Mouse (Mus musculus): ENCODE results near the gene Adar.

Gene Adar

GRCm38 (mm10) chr3:89714359-89715206 is at the start of gene Adar:
Adar (plus strand) TSS chr3:89715022.
- DNase-seq (ENCODE audit: low spot score in 2 of 2), result peak; percentile 42 to 73

GRCm38 (mm10) chr3:89667131-89667530 is 47.7 kb upstream of the Adar start:
- DNase-seq (ENCODE audit: low spot score in 2 of 2), result no peak

DNA sequence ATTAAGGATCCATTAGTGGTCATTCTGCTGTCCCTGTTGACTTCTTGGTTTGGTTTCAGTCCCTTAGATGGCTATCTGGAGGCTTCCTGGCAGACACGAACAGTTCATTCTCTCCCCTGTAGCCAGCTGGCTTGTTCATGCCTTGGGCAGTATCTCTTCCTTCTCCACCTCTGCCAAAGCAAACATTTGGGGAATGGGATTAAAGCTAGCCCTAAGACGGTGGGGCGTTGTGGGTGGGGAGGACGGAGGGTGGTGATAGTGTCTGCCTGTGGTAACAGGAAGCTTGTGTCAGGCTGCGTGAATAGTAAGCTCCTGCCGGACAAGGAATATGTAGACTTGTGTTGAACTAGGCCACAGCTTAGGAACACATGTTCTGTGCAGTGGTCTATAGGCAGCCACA is 43.5 kb upstream of the Adar start:
- DNase-seq (ENCODE audit: low spot score in 2 of 2), result no peak

GRCm38 (mm10) chr3:89672573-89673317 is 42.1 kb upstream of the Adar start:
- no peak for DNase-seq (ENCODE audit: low spot score in 2 of 2)

DNA sequence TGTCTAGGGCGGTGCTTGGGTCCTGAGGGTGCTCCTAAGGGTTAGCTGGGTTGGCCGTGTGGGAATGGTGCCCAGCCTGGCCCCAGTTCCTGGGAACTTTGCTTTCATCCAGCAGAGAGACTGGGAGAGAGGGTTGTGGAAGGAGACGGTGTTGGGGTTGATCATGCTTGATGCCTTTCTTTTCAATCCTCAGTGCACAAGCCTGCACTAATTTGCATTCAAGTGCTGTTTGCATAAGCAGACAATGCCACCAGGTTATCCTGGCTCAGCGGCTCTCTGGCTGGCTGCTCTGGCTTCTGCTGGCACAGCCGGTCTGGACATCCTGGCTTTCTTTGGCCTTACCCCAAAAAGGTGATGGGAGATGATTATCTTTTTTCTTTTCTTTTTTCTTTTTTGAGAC is 37.2 kb upstream of the Adar start:
- DNase-seq (ENCODE audit: low spot score in 2 of 2), result no peak

DNA sequence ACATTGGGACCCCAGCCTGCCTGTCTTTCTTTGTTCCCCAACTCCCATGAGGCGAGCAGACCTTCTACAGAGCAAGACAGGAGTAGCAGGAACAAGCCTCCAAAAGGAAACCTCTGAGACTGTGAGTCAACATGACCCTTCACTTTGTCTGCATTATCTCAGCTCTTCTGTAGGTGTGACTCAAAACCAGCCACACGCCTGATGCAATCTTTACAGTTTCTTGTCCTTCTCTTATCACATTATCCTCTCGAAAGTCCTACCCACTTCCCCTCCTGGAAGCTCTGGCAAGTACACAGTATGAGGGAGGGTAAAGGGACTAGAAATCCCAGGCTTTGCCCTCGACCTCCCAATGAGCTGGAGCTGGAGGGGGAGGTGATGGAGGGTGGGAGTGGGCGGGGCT is 28.8 kb upstream of the Adar start:
- no peak for DNase-seq (ENCODE audit: low spot score in 2 of 2)

- peak in 1 of 2 experiments; percentile 48 for DNase-seq (ENCODE audit: low spot score in 2 of 2)
Observed at GRCm38 (mm10) chr3:89688694-89689581, 25.9 kb upstream of the Adar start.

DNA sequence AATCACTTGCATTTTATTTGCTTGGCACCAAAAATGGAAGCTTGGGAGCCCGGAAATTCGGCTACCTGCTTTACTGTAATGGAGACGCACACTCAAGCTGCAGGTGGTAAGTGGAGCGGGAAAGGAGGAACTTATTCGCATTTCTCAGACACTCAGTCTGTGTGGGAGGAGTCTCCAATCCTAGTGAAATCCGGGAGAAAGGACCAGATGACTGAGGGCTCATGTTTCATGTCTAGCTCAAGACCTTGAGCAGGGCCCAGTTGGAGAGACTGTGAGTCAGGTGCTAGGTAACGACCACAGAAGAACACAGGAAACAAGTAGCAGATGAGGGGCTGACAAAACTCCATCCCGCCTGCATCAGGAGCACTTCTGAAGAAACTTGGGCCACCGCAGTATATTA is 23.0 kb upstream of the Adar start:
- no peak for DNase-seq (ENCODE audit: low spot score in 2 of 2)

- no peak for DNase-seq (ENCODE audit: low spot score in 2 of 2)
Observed at GRCm38 (mm10) chr3:89696152-89696821, 18.5 kb upstream of the Adar start.

DNA sequence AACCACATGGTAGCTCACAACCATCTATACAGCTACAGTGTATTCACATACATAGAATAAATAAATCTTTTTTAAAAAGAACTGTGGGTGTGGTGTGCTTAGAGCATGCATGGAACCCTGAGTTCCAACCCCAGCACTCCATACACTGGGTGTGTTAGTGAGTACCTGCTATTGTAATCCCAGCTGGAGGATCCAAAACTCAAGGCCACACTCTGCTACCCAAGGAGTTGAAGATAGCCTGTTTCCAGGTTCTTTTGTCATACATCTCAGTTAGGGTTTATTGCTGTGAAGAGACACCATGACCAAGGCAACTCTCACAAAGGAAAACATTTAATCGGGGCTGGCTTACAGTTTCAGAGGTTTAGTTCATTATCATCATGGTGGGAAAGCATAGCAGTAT is 15.9 kb upstream of the Adar start:
- DNase-seq (ENCODE audit: low spot score in 2 of 2), result no peak

DNA sequence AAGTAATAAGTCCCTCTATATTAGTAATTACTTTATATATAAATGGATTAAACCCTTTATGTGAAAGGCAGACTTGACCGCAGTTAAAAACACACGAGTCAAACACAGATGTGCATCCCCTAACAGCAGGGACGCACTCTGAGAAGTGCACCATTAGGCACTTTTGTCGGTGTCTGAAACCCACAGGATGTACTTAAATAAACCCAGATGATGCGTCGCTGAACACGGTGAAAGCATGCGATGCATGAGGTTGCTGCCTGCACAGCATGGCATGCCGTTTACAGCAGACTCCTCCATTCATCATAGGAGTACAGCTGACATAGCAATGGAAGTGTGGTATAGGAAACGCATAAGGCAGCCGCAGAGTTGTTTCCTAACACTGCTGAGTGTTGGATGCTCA is 14.4 kb upstream of the Adar start:
- no peak for DNase-seq (ENCODE audit: low spot score in 2 of 2)

- no peak for DNase-seq (ENCODE audit: low spot score in 2 of 2)
Observed at GRCm38 (mm10) chr3:89703596-89703995, 11.2 kb upstream of the Adar start.

DNA sequence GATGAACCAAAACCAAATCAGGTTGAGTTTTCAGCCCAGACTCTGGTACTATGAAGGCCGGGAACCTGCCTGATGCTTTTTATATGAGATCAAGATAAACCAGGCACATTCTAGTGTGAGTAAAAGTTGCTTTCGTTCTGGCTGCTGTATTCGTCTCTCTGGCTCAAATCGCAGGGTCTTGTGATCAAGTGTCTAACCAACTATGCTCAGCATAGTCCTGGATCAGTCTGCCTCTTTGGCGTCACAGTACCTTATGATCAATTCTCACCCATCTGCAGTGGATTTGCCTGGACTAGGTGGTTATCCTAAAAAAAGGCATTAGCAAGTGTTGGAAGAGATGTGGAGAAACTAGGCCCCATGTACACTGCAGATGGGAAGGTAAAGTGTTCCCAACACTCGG is 10.8 kb upstream of the Adar start:
- DNase-seq (ENCODE audit: low spot score in 2 of 2), result no peak

DNA sequence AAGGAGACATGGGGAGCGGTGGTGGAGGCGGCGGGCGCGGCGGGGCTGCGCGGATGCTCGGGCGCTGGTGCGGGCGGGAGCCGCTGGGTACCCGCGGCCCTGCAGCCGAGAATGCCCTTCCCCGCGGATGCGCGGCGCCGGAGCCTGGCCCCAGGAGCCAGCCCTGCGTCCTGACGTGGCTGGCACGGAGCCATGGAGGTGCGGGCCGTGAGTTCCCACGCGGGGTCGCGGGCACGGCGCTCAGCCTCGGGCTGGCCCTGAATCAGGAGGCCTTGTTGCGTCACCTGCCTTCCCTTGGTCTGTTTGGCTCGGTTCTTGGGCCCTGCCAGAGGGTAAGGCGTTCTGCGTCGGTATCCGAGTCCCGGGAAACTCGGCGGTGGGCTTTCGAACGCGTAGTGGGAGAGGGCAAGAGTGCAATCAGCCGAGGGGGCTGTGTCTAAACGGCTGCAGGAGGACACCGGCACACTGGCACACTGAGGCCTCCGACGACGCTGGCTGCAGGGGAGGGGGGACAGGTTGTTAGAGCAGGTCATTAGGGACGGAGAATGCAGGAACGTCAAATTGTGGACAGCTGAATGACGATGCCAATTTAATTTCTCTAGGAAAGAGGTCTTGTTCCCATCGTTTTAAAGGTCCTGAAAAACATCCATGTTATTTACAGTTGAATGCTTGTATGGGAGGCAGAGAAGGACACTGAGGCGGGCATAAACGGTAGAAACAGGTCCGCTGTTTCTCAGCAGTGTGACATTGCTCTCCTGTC is 565 bp downstream of the Adar start:
- no peak for DNase-seq (ENCODE audit: low spot score in 2 of 2)

- DNase-seq (ENCODE audit: low spot score in 2 of 2), result no peak
Observed at GRCm38 (mm10) chr3:89715967-89716256, 1.1 kb downstream of the Adar start.

GRCm38 (mm10) chr3:89722032-89722431 is 7.2 kb downstream of the Adar start:
- DNase-seq (ENCODE audit: low spot score in 2 of 2), result no peak

DNA sequence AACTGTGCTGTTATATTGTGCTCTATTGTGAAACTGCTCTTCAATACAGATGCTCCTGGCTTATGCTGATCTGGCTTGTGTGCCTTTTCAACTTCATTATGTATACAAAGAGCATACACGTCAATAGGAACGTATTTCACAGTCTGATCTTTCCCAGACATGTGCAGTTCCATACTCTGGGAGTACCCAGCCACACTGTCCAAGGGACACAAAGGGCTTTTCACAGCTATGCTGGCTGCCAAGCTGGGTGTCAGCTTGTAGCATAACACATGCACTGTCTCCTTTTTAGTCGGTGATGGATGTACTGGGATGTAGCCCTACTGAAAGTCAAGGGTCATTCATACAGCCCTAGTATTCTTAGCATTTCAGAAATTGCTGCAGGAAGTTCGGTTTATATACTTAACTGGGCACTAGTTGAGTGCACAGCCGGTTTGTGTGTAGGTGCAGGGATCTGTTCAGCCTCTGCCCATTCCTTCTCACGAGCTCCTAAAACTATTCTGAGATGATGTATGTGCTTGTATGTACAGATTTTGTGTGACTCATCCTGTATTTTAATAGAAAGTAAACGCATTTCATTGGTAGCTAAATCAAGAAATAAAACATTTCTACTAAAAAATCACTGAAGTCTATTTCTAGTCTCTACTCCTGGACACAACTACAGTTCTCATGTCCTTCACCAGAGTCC is 8.7 kb downstream of the Adar start:
- no peak for DNase-seq (ENCODE audit: low spot score in 2 of 2)

GRCm38 (mm10) chr3:89727028-89727427 is 12.2 kb downstream of the Adar start:
- peak in 1 of 2 experiments; percentile 54 for DNase-seq (ENCODE audit: low spot score in 2 of 2)

- no peak for DNase-seq (ENCODE audit: low spot score in 2 of 2)
Observed at GRCm38 (mm10) chr3:89728848-89729247, 14.0 kb downstream of the Adar start.
